In genomic region chr5:137830238-137830637, GRCm38 (mm10) we compare ENCODE assay signal across 15 mouse cellular contexts. TPM values are rescaled to one million over a fixed set of nuclear protein-coding genes. Genes with fewer than 3 reads are reported as not detected.
DNase-seq lines count a peak whose midpoint lies in the region; ATAC-seq and TF ChIP-seq lines count a peak whose summit lies in the region.
"Had no signal": no experiment of that assay in that cellular context is flagged by ENCODE, and none has a peak within 500 bp of the region (broad histone marks: within the 10 kb centered on the region; RNA-seq: fewer than 3 reads in every experiment).

No protein-coding gene starts in this region.

- DNase-seq in kidney, postnatal 0 days (ENCODE audit: low spot score) = peak; percentile 1
- DNase-seq in kidney, adult 2 months = no peak
- DNase-seq in 416B (ENCODE audit: low read depth) = peak; percentile 14
- no peak for DNase-seq in liver, postnatal 0 days
- no peak for DNase-seq in gastrocnemius, postnatal 14 days
- DNase-seq: right cerebral cortex, postnatal 25 days; thymus, postnatal 36 days had no signal

- no peak for TF ChIP-seq EP300 in liver, postnatal 0 days (IDR thresholded peaks at IDR 0.05; ENCODE audit: low read depth)

- TF ChIP-seq POLR2A in kidney, adult 2 months (IDR thresholded peaks at IDR 0.05; ENCODE audit: low read depth, low read length) = no peak
- TF ChIP-seq POLR2A in bone marrow, adult 2 months (IDR thresholded peaks at IDR 0.05; ENCODE audit: borderline replicate concordance, control insufficient read depth, low read depth, low read length) = no peak

- no peaks in the 10 kb centered on the region for H3K4me1 ChIP-seq in kidney, postnatal 0 days (replicated peaks; ENCODE audit: insufficient read depth, low read length)
- H3K4me1 ChIP-seq in kidney, adult 2 months (ENCODE audit: control insufficient read depth, insufficient read depth, low read length) = no peaks in the 10 kb centered on the region
- H3K4me1 ChIP-seq in bone marrow, adult 2 months (ENCODE audit: control insufficient read depth, insufficient read depth, low read length) = peaks cover 16% of the 10 kb centered on the region
- no peaks in the 10 kb centered on the region; the same call in 1 of the 2 replicates for H3K4me1 ChIP-seq in liver, postnatal 0 days (ENCODE audit: insufficient read depth)
- no peaks in the 10 kb centered on the region for H3K4me1 ChIP-seq in neural tube, embryonic 15.5 days

- H3K4me2 ChIP-seq in kidney, postnatal 0 days (ENCODE audit: low read length) = no peak overlapping the region
- H3K4me2 ChIP-seq in liver, postnatal 0 days (ENCODE audit: low read depth, low read length) = 0 out of 2 replicates have a peak overlapping the region, but pooled peaks have one; percentile 18
- H3K4me2 ChIP-seq in neural tube, embryonic 15.5 days = no peak overlapping the region

- no peak for TF ChIP-seq CTCF in kidney, postnatal 0 days (IDR thresholded peaks at IDR 0.05; ENCODE audit: low read depth)
- TF ChIP-seq CTCF in kidney, adult 2 months (conservative IDR thresholded peaks at IDR 0.05; ENCODE audit: insufficient read depth, insufficient read length, low read depth, low read length) = no peak
- no peak for TF ChIP-seq CTCF in bone marrow, adult 2 months (IDR thresholded peaks at IDR 0.05; ENCODE audit: control insufficient read depth, insufficient read depth, low read length)
- no peak for TF ChIP-seq CTCF in liver, postnatal 0 days (IDR thresholded peaks at IDR 0.05; ENCODE audit: low read depth)

- no peak overlapping the region for H3K27ac ChIP-seq in kidney, postnatal 0 days
- no peak overlapping the region for H3K27ac ChIP-seq in kidney, adult 2 months (ENCODE audit: insufficient read depth, low read depth, low read length)
- peak overlapping the region; percentile 83 for H3K27ac ChIP-seq in bone marrow, adult 2 months (ENCODE audit: control insufficient read depth, insufficient read depth, low read depth, low read length, poor library complexity)
- H3K27ac ChIP-seq in liver, postnatal 0 days (ENCODE audit: low read depth) = peak overlapping the region; percentile 74
- H3K27ac ChIP-seq in neural tube, embryonic 15.5 days (replicated peaks) = no peak overlapping the region

- no peak overlapping the region for H3K4me3 ChIP-seq in kidney, postnatal 0 days (replicated peaks; ENCODE audit: low read depth, low read length)
- no peak overlapping the region for H3K4me3 ChIP-seq in kidney, adult 2 months (ENCODE audit: insufficient read depth, low read depth, low read length)
- peak overlapping the region; percentile 3 for H3K4me3 ChIP-seq in bone marrow, adult 2 months (replicated peaks; ENCODE audit: control insufficient read depth, low read depth, low read length)
- no peak overlapping the region for H3K4me3 ChIP-seq in liver, postnatal 0 days (ENCODE audit: low read depth, low read length)
- no peak overlapping the region for H3K4me3 ChIP-seq in neural tube, embryonic 15.5 days (replicated peaks)

- no peaks in the 10 kb centered on the region for H3K9me3 ChIP-seq in kidney, postnatal 0 days (replicated peaks; ENCODE audit: low read length)
- H3K9me3 ChIP-seq in liver, postnatal 0 days (ENCODE audit: low read length) = no peaks in the 10 kb centered on the region
- no peaks in the 10 kb centered on the region for H3K9me3 ChIP-seq in neural tube, embryonic 15.5 days (replicated peaks)

- H3K9ac ChIP-seq in kidney, postnatal 0 days (ENCODE audit: low read depth, low read length) = no peak overlapping the region
- H3K9ac ChIP-seq in liver, postnatal 0 days (replicated peaks) = no peak overlapping the region
- H3K9ac ChIP-seq in neural tube, embryonic 15.5 days (replicated peaks) = no peak overlapping the region

- H3K36me3 ChIP-seq in kidney, postnatal 0 days (ENCODE audit: insufficient read depth, low read length) = no peaks in the 10 kb centered on the region
- H3K36me3 ChIP-seq in kidney, adult 2 months (ENCODE audit: control insufficient read depth, insufficient read depth, low read length) = no peaks in the 10 kb centered on the region
- H3K36me3 ChIP-seq in liver, postnatal 0 days (replicated peaks; ENCODE audit: insufficient read depth, low read length) = no peaks in the 10 kb centered on the region
- H3K36me3 ChIP-seq in neural tube, embryonic 15.5 days = no peaks in the 10 kb centered on the region

- no peak for ATAC-seq in kidney, postnatal 0 days (replicated peaks; ENCODE audit: low FRiP score, low read depth)
- ATAC-seq in liver, postnatal 0 days = no peak
- no peak for ATAC-seq in neural tube, embryonic 15.5 days (ENCODE audit: low FRiP score)
- ATAC-seq: forebrain, embryonic 16.5 days; intestine, embryonic 16.5 days had no signal

- WGBS in kidney, postnatal 0 days = 69% methylated on average over 7 of the region's 7 CpGs
- 69% methylated on average over 7 of the region's 7 CpGs for WGBS in kidney, adult 2 months
- 37% methylated on average over 7 of the region's 7 CpGs for WGBS in bone marrow, adult 2 months
- 43% methylated on average over 7 of the region's 7 CpGs for WGBS in liver, postnatal 0 days (ENCODE audit: insufficient replicate concordance)
- WGBS in neural tube, embryonic 15.5 days = 89% methylated on average over 7 of the region's 7 CpGs

- intact Hi-C loops in gastrocnemius, postnatal 14 days (cut with DNase I; ENCODE audit: low total_unique reads) = no loop called here

- no peaks in the 10 kb centered on the region for H3K27me3 ChIP-seq in kidney, postnatal 0 days (ENCODE audit: insufficient read depth, low read length)
- no peaks in the 10 kb centered on the region for H3K27me3 ChIP-seq in kidney, adult 2 months (replicated peaks; ENCODE audit: control insufficient read depth, insufficient read depth, low read length)
- H3K27me3 ChIP-seq in liver, postnatal 0 days (ENCODE audit: insufficient read depth, low read length) = no peaks in the 10 kb centered on the region
- no peaks in the 10 kb centered on the region for H3K27me3 ChIP-seq in neural tube, embryonic 15.5 days (replicated peaks)

RNA-seq across cellular contexts. Expression of gene Pilra, which starts 5.8 kb away (rescaled TPM):
- 0.69 and 0.70 TPM in 2 replicates for polyA plus RNA-seq in kidney, postnatal 0 days (2015; fragmentation: Nextera tagmentation; extraction: Ambion mirVana)
- polyA plus RNA-seq in kidney, adult 2 months (2012; rRNA removed) = 1.5 and 2.5 TPM in 2 replicates
- 27.5 and 45.8 TPM in 2 replicates for polyA plus RNA-seq in bone marrow, adult 2 months (2011; ENCODE audit: insufficient read depth, insufficient read length, low replicate concordance, missing spikeins)
- polyA plus RNA-seq in liver, postnatal 0 days (2015; fragmentation: Nextera tagmentation; extraction: Ambion mirVana) = 8.7 and 12.1 TPM in 2 replicates
- 0.31 and 0.65 TPM in 2 replicates for polyA plus RNA-seq in neural tube, embryonic 15.5 days (2015; fragmentation: Nextera tagmentation; extraction: Ambion mirVana)
- total RNA-seq in gastrocnemius, postnatal 14 days (2021) = under 1 TPM; 0.27 to 0.33 TPM
- total RNA-seq: megakaryocyte-erythroid progenitor cell, adult 5-6 weeks had no signal
- polyA plus RNA-seq: forebrain, embryonic 16.5 days had no signal

RNA-seq across cellular contexts. Expression of gene Pilrb1, which starts 27.7 kb away (rescaled TPM):
- 0.39 and 0.45 TPM in 2 replicates for polyA plus RNA-seq in kidney, postnatal 0 days (2015; fragmentation: Nextera tagmentation; extraction: Ambion mirVana)
- 1.3 and 1.5 TPM in 2 replicates for polyA plus RNA-seq in kidney, adult 2 months (2012; rRNA removed)
- polyA plus RNA-seq in bone marrow, adult 2 months (2011; ENCODE audit: insufficient read depth, insufficient read length, low replicate concordance, missing spikeins) = 12.3 and 32.6 TPM in 2 replicates
- 11.7 and 11.9 TPM in 2 replicates for polyA plus RNA-seq in liver, postnatal 0 days (2015; fragmentation: Nextera tagmentation; extraction: Ambion mirVana)
- 0.41 TPM in 1 of 2 replicates, not detected in the other for polyA plus RNA-seq in neural tube, embryonic 15.5 days (2015; fragmentation: Nextera tagmentation; extraction: Ambion mirVana)
- not detected for total RNA-seq in gastrocnemius, postnatal 14 days (2021)
- total RNA-seq: layer of hippocampus, postnatal 10 days; megakaryocyte-erythroid progenitor cell, adult 5-6 weeks had no signal
- polyA plus RNA-seq: forebrain, embryonic 16.5 days had no signal

RNA-seq across cellular contexts. Expression of gene Pilrb2, which starts 41.4 kb away (rescaled TPM):
- polyA plus RNA-seq in kidney, postnatal 0 days (2015; fragmentation: Nextera tagmentation; extraction: Ambion mirVana) = 0.16 and 0.84 TPM in 2 replicates
- polyA plus RNA-seq in kidney, adult 2 months (2012; rRNA removed) = 1.3 and 2.3 TPM in 2 replicates
- 30.9 and 80.6 TPM in 2 replicates for polyA plus RNA-seq in bone marrow, adult 2 months (2011; ENCODE audit: insufficient read depth, insufficient read length, low replicate concordance, missing spikeins)
- 11.6 and 13.2 TPM in 2 replicates for polyA plus RNA-seq in liver, postnatal 0 days (2015; fragmentation: Nextera tagmentation; extraction: Ambion mirVana)
- not detected in 2 replicates for polyA plus RNA-seq in neural tube, embryonic 15.5 days (2015; fragmentation: Nextera tagmentation; extraction: Ambion mirVana)
- total RNA-seq in gastrocnemius, postnatal 14 days (2021) = under 1 TPM in 1 of 2 experiments, not detected in 1; 0.53 TPM
- total RNA-seq: gastrocnemius, adult 8-10 months; layer of hippocampus, postnatal 10 days; megakaryocyte-erythroid progenitor cell, adult 5-6 weeks had no signal
- polyA plus RNA-seq: forebrain, embryonic 16.5 days; limb, embryonic 11.5 days had no signal

RNA-seq across cellular contexts. Expression of gene Zcwpw1, which starts 42.6 kb away (rescaled TPM):
- 14.5 and 15.7 TPM in 2 replicates for polyA plus RNA-seq in kidney, postnatal 0 days (2015; fragmentation: Nextera tagmentation; extraction: Ambion mirVana)
- polyA plus RNA-seq in kidney, adult 2 months (2012; rRNA removed) = 1.6 and 2.5 TPM in 2 replicates
- 9.5 and 18.7 TPM in 2 replicates for polyA plus RNA-seq in bone marrow, adult 2 months (2011; ENCODE audit: insufficient read depth, insufficient read length, low replicate concordance, missing spikeins)
- 1.5 and 1.9 TPM in 2 replicates for polyA plus RNA-seq in liver, postnatal 0 days (2015; fragmentation: Nextera tagmentation; extraction: Ambion mirVana)
- 14.9 and 17.0 TPM in 2 replicates for polyA plus RNA-seq in neural tube, embryonic 15.5 days (2015; fragmentation: Nextera tagmentation; extraction: Ambion mirVana)
- total RNA-seq in gastrocnemius, postnatal 14 days (2021) = 1 to 10 TPM in 1 of 2 experiments, under 1 TPM in 1; 0.84 to 1.7 TPM

RNA-seq across cellular contexts. Expression of gene Mepce, which starts 42.8 kb away (rescaled TPM):
- polyA plus RNA-seq in kidney, postnatal 0 days (2015; fragmentation: Nextera tagmentation; extraction: Ambion mirVana) = 11.6 and 12.3 TPM in 2 replicates
- 41.0 and 42.9 TPM in 2 replicates for polyA plus RNA-seq in kidney, adult 2 months (2012; rRNA removed)
- 25.6 and 45.6 TPM in 2 replicates for polyA plus RNA-seq in bone marrow, adult 2 months (2011; ENCODE audit: insufficient read depth, insufficient read length, low replicate concordance, missing spikeins)
- polyA plus RNA-seq in liver, postnatal 0 days (2015; fragmentation: Nextera tagmentation; extraction: Ambion mirVana) = 4.7 and 5.0 TPM in 2 replicates
- polyA plus RNA-seq in neural tube, embryonic 15.5 days (2015; fragmentation: Nextera tagmentation; extraction: Ambion mirVana) = 10.0 and 12.7 TPM in 2 replicates
- 10 to 100 TPM; 20.7 to 21.1 TPM for total RNA-seq in gastrocnemius, postnatal 14 days (2021)

Comparison
In these comparisons a context has a peak if more than half of its experiments do, and no peak if none do; other contexts are left out.
1. DNase-seq: peak in kidney, postnatal 0 days (single experiment) and 416B (single experiment); none in kidney, adult 2 months (single experiment), liver, postnatal 0 days (single experiment) and gastrocnemius, postnatal 14 days (single experiment).
2. H3K27ac ChIP-seq: peak in bone marrow, adult 2 months (single experiment) and liver, postnatal 0 days (single experiment); none in kidney, postnatal 0 days (single experiment), kidney, adult 2 months (single experiment) and neural tube, embryonic 15.5 days (single experiment).